Mouse (Mus musculus): ENCODE measurements around the gene Cyp4f18.

GRCm38 (mm10) chr8:72006763-72007162 lies 2.7 kb downstream of the Cyp4f18 start:
- TF ChIP-seq CTCF (conservative IDR thresholded peaks at IDR 0.05; ENCODE audit: low read length) (no peak), POU5F1 (IDR thresholded peaks at IDR 0.05; ENCODE audit: borderline replicate concordance, low read length) (no peak), NANOG (IDR thresholded peaks at IDR 0.05; ENCODE audit: borderline replicate concordance, low read length) (no peak)

Data from E14TG2a.4 (cell line).